Mouse (Mus musculus): ENCODE measurements at regions not wholly inside any gene's neighbourhood (a gene's known extent, or its start where the extent isn't known, plus 50 kb on each side); places are given as distances from the start of the nearest gene placed in this dataset.

DNA sequence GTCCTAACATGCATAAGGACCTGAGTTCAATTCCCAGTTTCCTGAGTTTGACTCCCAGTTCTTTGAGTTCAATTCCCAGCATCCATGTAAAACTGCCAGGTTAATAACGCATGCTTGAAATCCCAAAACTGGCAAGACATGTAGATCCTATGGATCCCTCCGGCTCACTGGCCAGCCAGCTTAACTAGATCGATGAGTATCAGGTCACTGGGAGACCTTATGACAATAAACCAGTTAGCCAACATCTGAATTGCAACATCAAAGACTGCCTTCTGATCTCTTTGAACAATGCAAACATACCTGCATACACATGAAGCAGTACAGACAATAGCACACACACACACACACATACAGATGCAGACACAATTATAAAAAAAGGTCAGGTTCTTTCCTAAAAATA is 762.0 kb upstream of the Cited2 start:
- TF ChIP-seq POLR2A (IDR thresholded peaks at IDR 0.05; ENCODE audit: low read depth, low read length) (no peak), CTCF (IDR thresholded peaks at IDR 0.05; ENCODE audit: extremely low read depth, insufficient read depth, insufficient read length, insufficient replicate concordance) (no peak)

Data from spleen, adult 2 months (tissue).